Mouse (Mus musculus): Measurements from ENCODE around the gene Smurf2. TPM values are rescaled to one million over a fixed set of nuclear protein-coding genes. Genes with fewer than 3 reads are reported as not detected.

Gene Smurf2
- 13.1 and 18.4 TPM in 2 replicates for polyA plus RNA-seq (2012; ENCODE audit: insufficient read depth, insufficient read length, missing spikeins)

DNA sequence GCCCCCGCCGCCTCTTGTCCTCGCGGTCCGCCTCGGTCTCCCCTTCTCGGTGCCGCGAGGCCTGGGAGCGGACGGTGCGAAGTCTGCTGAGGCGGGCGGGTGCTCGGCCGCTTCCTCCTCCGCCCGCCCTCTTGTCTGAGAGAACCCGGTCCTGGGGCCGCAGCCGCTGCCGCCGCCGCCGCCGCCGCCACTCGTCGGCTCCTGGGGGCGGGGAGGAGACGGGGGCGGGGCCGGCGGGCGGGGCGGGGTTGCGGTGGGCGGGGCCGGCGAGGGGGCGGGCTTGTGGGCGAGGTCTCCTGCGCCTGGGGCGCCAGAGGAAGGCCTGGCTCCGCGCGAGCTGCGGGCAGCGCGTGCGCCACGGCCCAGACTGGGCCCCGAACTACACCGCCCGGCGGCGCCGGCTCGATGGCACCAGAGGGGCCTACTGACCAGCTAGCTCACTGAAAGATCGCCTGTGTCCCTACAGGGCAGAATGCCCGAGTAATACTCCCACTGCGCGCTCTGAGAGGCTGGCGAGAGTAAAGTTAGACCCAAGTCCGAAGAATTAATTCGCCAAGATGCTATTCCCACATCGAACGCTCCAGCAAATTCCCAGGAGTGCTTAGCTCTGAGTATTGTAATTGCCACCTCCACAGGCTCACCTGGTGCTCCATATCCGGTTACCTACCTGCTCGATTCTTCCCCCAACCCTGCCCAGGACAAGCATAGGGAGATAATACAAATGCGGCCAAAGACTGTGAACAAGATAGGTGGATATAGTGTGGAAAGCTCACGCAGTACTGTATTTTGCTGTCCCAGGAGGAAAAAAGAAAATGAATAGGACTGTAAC is at the start of gene Smurf2:
Smurf2 (minus strand) TSS at position 165 of the 829 bp plus-strand sequence.
- Histone ChIP-seq H3K4me3 (ENCODE audit: insufficient read depth, low read depth, low read length) (peak within 1 kb of the TSS; percentile 89), H3K27ac (replicated peaks; ENCODE audit: low read depth, low read length) (peak within 1 kb of the TSS; percentile 96), H3K4me1 (ENCODE audit: control insufficient read depth, insufficient read depth, insufficient read length, low read length) (no peaks in the 10 kb centered on the region)

DNA sequence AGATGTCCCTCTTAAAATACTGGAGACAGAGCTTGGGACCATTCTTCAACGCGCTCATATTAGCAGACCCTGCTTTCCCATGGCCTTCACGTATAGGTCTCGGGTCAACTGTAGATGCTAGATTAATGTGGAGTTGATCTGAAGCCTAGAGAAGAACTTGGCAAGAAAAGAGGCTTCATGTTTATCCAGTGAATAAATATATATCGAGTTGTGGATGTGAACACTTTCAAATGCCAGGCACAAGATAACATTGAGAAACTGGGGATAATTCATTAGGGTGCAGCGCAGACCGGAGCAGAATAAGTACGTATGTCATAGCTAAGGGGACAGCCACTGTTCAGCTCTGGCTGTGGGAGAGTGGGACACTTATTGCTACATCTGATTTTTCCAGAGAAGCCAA is 49.3 kb upstream of the Smurf2 start:
- no peak overlapping the region for H3K27ac ChIP-seq (replicated peaks; ENCODE audit: low read depth, low read length)

DNA sequence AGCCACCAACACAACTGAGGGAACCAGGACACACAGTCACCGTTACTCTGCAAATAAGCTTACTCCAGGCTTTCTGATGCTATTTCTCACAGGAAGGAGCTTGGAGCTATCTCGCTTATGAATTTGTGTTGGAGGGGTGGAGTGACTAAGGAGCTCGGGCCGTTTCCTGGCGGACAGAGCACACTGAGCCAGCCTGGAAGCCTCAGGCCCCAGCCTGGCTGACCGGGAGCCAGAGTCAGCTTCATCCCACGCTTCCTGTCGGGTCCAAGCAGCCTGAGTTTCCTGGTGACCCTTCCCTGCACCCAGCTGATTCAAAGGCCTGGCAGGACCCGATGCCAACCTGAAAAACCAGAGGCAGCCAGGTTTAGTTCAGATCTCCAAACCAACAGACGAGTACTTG is 47.1 kb upstream of the Smurf2 start:
- Histone ChIP-seq H3K27ac (replicated peaks; ENCODE audit: low read depth, low read length) (peak overlapping the region; percentile 67), H3K4me1 (ENCODE audit: control insufficient read depth, insufficient read depth, insufficient read length, low read length) (peaks cover 3% of the 10 kb centered on the region; the same call in 1 of the 2 replicates), H3K4me3 (ENCODE audit: insufficient read depth, low read depth, low read length) (no peak overlapping the region)

More for the DNA sequence above, 49.3 kb upstream of the Smurf2 start:
- no peak overlapping the region for H3K4me3 ChIP-seq (ENCODE audit: insufficient read depth, low read depth, low read length)
- peaks cover 5% of the 10 kb centered on the region; the same call in 1 of the 2 replicates for H3K4me1 ChIP-seq (ENCODE audit: control insufficient read depth, insufficient read depth, insufficient read length, low read length)

DNA sequence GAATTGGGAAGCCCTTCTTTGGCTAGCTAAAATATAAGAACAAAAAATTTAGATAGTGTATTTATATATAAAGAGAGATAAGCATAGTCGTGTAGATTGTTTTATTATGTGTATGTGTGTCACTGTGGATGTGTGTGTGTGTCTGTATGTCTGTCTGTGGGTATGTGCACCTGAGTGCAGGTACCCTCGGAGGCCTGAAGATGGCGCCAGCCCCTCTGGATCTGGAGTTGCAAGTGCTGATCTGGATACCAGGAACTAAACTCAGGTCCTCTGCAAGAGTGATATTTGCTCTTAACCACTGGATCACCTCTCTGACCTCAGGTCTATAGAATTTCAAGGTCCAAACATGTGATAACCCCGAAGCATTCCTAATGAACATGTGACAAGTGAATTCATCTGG is 45.4 kb upstream of the Smurf2 start:
- Histone ChIP-seq H3K4me1 (ENCODE audit: control insufficient read depth, insufficient read depth, insufficient read length, low read length) (peaks cover 16% of the 10 kb centered on the region), H3K27ac (replicated peaks; ENCODE audit: low read depth, low read length) (no peak overlapping the region), H3K4me3 (ENCODE audit: insufficient read depth, low read depth, low read length) (no peak overlapping the region)

DNA sequence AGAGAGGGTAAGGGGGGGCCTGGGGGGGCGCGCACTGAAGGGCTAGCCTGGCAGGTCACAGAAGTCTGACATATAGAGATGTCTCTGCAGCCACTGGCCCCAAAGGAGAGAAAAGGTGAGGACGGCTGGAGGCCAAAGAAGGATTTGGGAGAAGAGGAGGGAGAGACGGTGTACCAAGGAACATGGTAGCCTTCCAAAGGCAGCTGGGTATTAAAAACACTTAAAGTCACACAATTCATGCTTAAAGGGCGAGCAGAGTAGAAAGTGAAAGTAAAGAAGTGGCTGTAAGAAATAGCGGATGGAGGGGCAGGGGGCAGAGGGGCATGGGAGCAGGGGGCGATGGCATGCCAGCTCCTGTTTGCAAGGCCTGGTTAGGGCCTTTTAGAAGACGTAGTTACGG is 41.8 kb upstream of the Smurf2 start:
- peaks cover 20% of the 10 kb centered on the region for H3K4me1 ChIP-seq (ENCODE audit: control insufficient read depth, insufficient read depth, insufficient read length, low read length)
- H3K27ac ChIP-seq (replicated peaks; ENCODE audit: low read depth, low read length): no peak overlapping the region
- no peak overlapping the region for H3K4me3 ChIP-seq (ENCODE audit: insufficient read depth, low read depth, low read length)

DNA sequence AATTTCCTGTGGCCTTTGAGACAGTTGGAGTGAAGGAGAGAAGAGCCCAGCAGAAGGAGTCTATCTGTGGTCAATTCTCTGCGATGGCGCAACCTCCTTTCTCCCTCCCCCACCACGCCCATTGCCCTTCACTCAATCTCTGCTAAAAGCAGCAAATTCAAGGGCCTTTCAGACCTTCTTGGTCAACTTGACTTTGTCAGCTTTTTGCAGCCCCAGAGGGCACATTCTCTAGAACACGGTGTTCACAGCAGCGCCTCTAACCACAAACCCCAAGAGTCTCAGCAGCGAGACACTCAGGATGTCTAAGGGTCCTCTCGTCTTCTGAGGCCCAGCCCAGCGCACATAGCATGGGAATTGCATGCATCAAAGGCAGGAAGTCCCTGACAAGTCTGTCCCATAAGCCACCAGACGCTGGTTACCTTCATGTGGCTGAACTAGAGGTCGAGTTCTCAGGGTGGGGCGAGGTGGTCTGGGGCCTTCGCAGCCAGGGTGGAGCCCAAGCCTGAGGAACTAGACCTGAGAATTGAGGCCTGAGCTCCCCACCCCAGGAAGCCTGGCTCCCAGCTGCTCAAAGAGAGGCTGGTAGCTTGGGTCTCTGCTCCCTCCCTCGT is 41.1 kb upstream of the Smurf2 start:
- Histone ChIP-seq H3K27ac (replicated peaks; ENCODE audit: low read depth, low read length) (peak overlapping the region; percentile 32), H3K4me3 (ENCODE audit: insufficient read depth, low read depth, low read length) (no peak overlapping the region), H3K4me1 (ENCODE audit: control insufficient read depth, insufficient read depth, insufficient read length, low read length) (peaks cover 22% of the 10 kb centered on the region)

DNA sequence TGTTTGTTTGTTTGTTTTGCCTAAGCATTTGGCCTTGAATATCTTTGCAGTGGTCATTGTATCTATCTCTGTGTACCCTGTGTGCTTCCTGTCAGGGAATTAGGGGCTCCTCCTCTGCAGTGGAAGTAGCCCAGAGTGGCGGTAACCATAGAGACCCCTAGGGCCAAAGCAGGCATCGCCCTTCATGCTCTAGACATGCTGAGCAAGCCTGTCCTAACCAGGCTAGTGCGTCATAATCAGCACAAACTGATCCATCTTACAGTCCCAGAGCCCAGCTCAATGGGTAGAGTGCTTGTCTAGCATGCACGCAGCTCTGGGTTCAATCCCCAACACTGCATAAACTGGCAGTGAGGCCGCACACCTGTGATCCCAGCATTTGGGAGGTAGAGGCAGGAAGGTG is 38.6 kb upstream of the Smurf2 start:
- no peak overlapping the region for H3K27ac ChIP-seq (replicated peaks; ENCODE audit: low read depth, low read length)
- H3K4me3 ChIP-seq (ENCODE audit: insufficient read depth, low read depth, low read length): no peak overlapping the region
- H3K4me1 ChIP-seq (ENCODE audit: control insufficient read depth, insufficient read depth, insufficient read length, low read length): peaks cover 25% of the 10 kb centered on the region

DNA sequence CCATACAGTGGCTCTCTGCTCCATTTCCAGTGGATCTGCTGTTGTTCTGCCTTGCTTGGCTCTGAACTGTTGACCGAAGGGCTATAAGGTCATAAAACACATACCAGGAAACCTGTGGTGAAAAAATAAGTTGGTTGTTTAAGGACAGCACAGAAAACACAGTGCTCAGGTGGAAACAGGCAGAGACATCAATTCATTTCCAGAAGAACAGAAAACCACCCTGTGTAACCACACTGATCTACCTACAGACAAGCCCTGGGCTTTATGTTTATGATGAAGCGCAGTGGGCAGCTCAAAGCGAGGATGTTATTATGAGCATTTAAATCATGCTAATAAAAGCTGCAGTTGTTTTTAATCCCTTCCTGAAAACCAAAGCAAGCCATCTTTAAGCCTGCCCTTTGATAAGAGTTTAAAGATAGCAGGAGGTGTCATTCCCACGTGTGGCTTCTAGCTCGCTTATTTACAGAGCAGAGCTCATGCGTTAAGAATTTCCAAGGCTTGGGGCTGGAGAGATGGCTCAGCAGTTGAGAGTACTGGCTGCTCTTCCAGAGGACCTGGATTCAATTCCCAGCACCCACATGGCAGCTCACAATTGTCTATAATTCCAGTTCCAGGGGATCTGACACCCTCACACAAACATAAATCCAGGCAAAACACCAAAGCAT is 38.0 kb upstream of the Smurf2 start:
- Histone ChIP-seq H3K4me1 (ENCODE audit: control insufficient read depth, insufficient read depth, insufficient read length, low read length) (peaks cover 25% of the 10 kb centered on the region), H3K27ac (replicated peaks; ENCODE audit: low read depth, low read length) (no peak overlapping the region), H3K4me3 (ENCODE audit: insufficient read depth, low read depth, low read length) (no peak overlapping the region)

DNA sequence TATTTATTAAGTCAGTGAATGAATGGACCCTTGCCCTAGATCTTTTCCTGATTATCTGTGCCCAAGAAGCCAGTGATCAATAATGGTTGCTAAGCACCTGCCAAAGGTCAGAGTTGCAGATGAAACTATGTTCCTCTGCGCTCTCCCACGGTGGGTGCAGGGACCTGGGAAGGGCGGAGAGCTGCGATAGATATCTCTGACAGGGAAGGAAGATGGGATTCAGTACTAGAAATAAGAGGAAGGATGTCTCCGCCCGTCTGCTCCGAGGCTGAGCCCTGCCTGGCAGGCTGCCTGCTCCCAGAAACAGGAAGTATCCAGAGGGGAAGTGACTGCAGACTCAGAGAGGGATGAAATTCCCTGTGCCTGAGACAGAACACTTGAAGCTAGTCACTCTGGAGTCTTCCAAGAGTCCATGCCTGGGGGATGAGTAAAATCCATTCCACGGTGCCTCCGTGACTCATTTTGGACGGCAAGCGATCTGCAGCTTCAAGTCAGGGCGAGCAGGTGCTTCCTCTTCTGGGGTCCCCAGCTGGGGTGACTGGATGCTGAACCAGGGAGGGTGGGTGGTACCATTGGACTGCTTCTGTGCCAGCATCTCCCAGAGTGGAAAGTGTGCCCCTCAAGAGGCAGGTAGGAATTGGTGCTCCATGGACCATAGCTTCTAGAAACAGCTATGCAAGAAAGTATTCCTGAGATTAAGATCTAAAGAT is 36.9 kb upstream of the Smurf2 start:
- Histone ChIP-seq H3K4me1 (ENCODE audit: control insufficient read depth, insufficient read depth, insufficient read length, low read length) (peaks cover 25% of the 10 kb centered on the region), H3K27ac (replicated peaks; ENCODE audit: low read depth, low read length) (peak overlapping the region; percentile 72), H3K4me3 (ENCODE audit: insufficient read depth, low read depth, low read length) (no peak overlapping the region)

DNA sequence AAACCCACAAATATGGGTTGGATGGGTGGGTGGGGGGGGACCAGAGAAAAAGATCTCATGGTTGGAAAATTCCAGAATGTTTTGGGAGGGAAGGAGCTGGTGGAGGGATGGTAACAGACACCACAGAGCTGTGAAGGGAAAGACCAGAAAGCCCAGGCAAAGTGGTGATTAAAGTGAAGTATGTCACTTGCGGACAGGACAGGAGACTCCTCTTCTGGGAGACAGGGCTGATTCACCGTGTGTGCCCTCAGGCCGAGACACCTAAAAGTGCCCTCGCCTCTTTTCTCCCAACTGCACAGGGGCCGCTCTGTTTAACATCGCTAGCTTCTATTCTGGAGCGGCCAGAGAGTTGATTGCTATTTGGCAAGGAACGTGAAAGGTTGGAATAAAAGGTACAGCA is 34.1 kb upstream of the Smurf2 start:
- peaks cover 12% of the 10 kb centered on the region for H3K4me1 ChIP-seq (ENCODE audit: control insufficient read depth, insufficient read depth, insufficient read length, low read length)
- H3K27ac ChIP-seq (replicated peaks; ENCODE audit: low read depth, low read length): no peak overlapping the region
- H3K4me3 ChIP-seq (ENCODE audit: insufficient read depth, low read depth, low read length): no peak overlapping the region

DNA sequence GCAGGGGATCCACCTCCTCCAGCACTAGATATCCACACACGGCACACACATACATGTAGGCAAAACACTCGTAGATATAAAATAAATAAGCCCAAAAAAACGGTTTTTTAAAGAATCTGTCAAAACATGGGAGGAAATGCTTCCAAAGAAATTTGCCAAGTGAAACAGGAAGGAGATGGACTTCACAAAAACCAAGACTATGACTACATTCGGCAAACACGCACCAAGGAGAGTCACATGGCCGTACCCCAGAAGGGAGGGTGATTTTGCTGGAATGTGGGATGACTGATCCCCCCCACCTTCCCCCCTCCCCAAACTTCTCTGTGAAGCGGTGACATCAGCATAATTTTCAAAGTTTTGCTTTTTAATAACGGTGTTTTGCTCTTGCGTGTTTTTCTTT is 33.6 kb upstream of the Smurf2 start:
- peaks cover 12% of the 10 kb centered on the region for H3K4me1 ChIP-seq (ENCODE audit: control insufficient read depth, insufficient read depth, insufficient read length, low read length)
- H3K27ac ChIP-seq (replicated peaks; ENCODE audit: low read depth, low read length): no peak overlapping the region
- H3K4me3 ChIP-seq (ENCODE audit: insufficient read depth, low read depth, low read length): no peak overlapping the region

DNA sequence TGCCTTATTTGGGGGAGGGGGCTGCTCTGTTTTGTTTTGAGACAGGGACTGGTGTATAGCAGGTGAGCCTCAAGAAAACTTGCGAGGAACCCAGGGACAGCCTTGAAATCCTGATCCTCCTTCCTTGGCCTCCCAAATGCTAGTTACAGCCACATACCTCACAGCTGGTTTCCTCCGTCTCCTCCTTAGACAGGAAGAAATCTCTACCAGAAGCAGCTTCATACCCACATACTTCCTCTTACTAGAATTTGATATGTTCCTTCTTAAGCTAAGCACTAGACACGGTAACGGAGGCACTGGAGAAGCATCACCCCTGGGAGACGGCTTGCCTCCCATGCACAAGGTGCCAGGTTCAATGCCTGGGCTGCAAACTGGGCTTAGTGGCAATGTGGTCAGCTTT is 16.8 kb upstream of the Smurf2 start:
- Histone ChIP-seq H3K4me3 (ENCODE audit: insufficient read depth, low read depth, low read length) (no peak overlapping the region), H3K4me1 (ENCODE audit: control insufficient read depth, insufficient read depth, insufficient read length, low read length) (no peaks in the 10 kb centered on the region), H3K27ac (replicated peaks; ENCODE audit: low read depth, low read length) (no peak overlapping the region)

DNA sequence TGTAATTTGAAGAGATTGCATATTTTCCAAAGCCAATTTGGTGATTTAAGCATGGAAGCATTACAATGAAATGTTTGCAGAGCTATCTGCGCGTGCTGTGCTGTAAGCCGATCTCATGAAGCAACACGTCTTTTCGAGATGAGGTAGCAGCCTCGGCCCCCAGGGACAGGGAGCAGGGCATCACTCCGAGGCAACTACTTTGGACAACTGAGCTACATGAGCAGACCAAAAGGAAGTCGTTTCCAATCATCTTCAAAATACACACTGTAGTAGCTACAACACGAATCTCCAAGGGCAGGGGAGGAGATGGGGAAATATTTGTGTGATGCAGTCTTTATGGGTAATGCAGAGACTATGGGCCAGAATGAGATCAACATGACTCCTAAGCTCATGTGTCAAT is 9.9 kb upstream of the Smurf2 start:
- H3K4me1 ChIP-seq (ENCODE audit: control insufficient read depth, insufficient read depth, insufficient read length, low read length): no peaks in the 10 kb centered on the region
- H3K4me3 ChIP-seq (ENCODE audit: insufficient read depth, low read depth, low read length): no peak overlapping the region
- H3K27ac ChIP-seq (replicated peaks; ENCODE audit: low read depth, low read length): no peak overlapping the region

DNA sequence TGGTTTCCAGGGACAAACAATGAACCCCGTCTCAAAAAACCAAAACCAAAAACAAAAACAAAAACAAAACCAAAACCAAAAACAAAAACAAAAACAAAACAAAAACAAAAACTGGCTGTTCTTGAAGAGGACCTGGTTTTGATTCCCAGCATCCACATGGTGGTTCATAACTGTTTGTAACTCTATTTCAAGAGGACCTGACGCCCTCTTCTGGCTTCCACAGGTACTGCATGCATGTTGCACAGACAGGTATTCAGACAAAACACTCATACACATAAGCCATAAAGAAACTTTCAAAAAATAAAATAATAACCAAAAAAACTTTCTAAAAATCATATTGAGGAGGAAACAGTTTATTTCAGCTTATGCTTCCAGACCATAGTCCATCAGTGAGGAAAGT is 8.4 kb upstream of the Smurf2 start:
- H3K4me1 ChIP-seq (ENCODE audit: control insufficient read depth, insufficient read depth, insufficient read length, low read length): no peaks in the 10 kb centered on the region
- H3K4me3 ChIP-seq (ENCODE audit: insufficient read depth, low read depth, low read length): no peak overlapping the region
- no peak overlapping the region for H3K27ac ChIP-seq (replicated peaks; ENCODE audit: low read depth, low read length)

DNA sequence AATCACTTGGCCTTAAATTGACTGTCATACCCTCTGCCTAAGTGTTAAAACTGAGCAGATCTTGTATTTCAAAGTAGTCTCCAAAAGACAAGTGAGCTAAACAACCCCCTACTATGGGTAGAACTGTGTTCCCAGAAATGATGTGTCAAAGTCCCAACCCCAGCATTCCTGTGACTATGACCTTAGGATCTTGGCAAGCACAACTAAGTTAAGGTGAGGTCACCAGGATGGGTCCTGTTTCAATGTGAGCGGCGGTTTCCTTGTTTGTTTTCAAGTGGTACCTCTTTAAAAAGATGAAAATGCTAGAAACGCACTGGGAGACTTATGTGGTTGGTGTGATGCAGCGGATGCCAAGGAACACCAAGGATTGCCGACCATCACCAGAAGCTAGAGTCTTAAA is 7.4 kb upstream of the Smurf2 start:
- Histone ChIP-seq H3K27ac (replicated peaks; ENCODE audit: low read depth, low read length) (no peak overlapping the region), H3K4me3 (ENCODE audit: insufficient read depth, low read depth, low read length) (no peak overlapping the region), H3K4me1 (ENCODE audit: control insufficient read depth, insufficient read depth, insufficient read length, low read length) (no peaks in the 10 kb centered on the region)

Data from brown adipose tissue, adult 24 weeks (tissue).